Mouse (Mus musculus) CH12.LX (cell line): ENCODE results near the gene Tspan32. TPM values are rescaled to one million over a fixed set of nuclear protein-coding genes. Genes with fewer than 3 reads are reported as not detected.

ENCODE experiments used
- DNase-seq: peaks from one replicate; pipeline ENCODE4 v3.0.0-alpha.2; 2013; ENCODE audit errors: extremely low read depth
- H3K27ac ChIP-seq: 2 replicates; pipeline ENCODE4 v1.5.1; 2012; ENCODE audit warnings: low read depth, mild to moderate bottlenecking, control low read depth, moderate library complexity; ENCODE audit not compliant: insufficient read depth
- H3K27me3 ChIP-seq: replicated peaks from 2 replicates; pipeline ENCODE3; 2012; ENCODE audit warnings: inconsistent platforms
- H3K36me3 ChIP-seq, 2 experiments: replicated peaks in 1 of 2; 2 replicates each; pipeline versions ENCODE3 to v1.6.1; 2012; ENCODE audit warnings: inconsistent platforms in 1 of 2, low read length in 1 of 2, mild to moderate bottlenecking in 1 of 2, mixed read lengths in 1 of 2, moderate library complexity in 1 of 2; ENCODE audit not compliant: control insufficient read depth in 1 of 2, insufficient read depth in 1 of 2
- H3K4me1 ChIP-seq, 2 experiments: 2 replicates each; pipeline ENCODE4 v1.6.1; 2012; ENCODE audit warnings: inconsistent platforms in 1 of 2, moderate library complexity in 1 of 2; ENCODE audit not compliant: insufficient read depth in 2 of 2, control insufficient read depth in 1 of 2
- H3K4me2 ChIP-seq: 2 replicates; pipeline ENCODE4 v1.6.1; 2012; ENCODE audit warnings: low read depth, mild to moderate bottlenecking, control low read depth; ENCODE audit not compliant: poor library complexity, insufficient read depth, severe bottlenecking
- H3K4me3 ChIP-seq, 3 experiments: fragments of 150-350 bp in 1 of 3; sonication (generic) in 1 of 3; replicated peaks in 1 of 3; 2 replicates each; pipeline versions ENCODE3 to v1.5.1; 2011 to 2012; ENCODE audit warnings: low read depth in 2 of 3, low read length in 2 of 3, mild to moderate bottlenecking in 2 of 3, moderate library complexity in 2 of 3, control low read depth in 1 of 3, improper control_type of control experiment in 1 of 3, inconsistent platforms in 1 of 3, mixed read lengths in 1 of 3; ENCODE audit not compliant: poor library complexity in 1 of 3
- H3K79me2 ChIP-seq: replicated peaks from 2 replicates; pipeline ENCODE4 v1.6.1; 2012; ENCODE audit warnings: mild to moderate bottlenecking, moderate library complexity; ENCODE audit not compliant: control insufficient read depth, poor library complexity, insufficient read depth, severe bottlenecking; ENCODE audit errors: extremely low read depth
- H3K9ac ChIP-seq: 2 replicates; pipeline ENCODE4 v1.6.1; 2012; ENCODE audit warnings: low read depth, mild to moderate bottlenecking, control low read depth, moderate library complexity; ENCODE audit not compliant: insufficient read depth
- H3K9me3 ChIP-seq: replicated peaks from 2 replicates; pipeline ENCODE3; 2012; ENCODE audit warnings: low read length, inconsistent platforms, mixed read lengths
- CTCF ChIP-seq, 2 experiments: IDR thresholded peaks in 1 of 2; conservative IDR thresholded peaks in 1 of 2; 2 replicates each; pipeline ENCODE4 v1.5.1; 2011 to 2012; ENCODE audit warnings: low read depth in 2 of 2, low read length in 2 of 2, improper control_type of control experiment in 1 of 2, inconsistent platforms in 1 of 2, mild to moderate bottlenecking in 1 of 2, moderate library complexity in 1 of 2
- E2F4 ChIP-seq: IDR thresholded peaks from 2 replicates; pipeline ENCODE4 v1.6.1; 2011; ENCODE audit warnings: low read depth, low read length, improper control_type of control experiment; ENCODE audit not compliant: insufficient replicate concordance
- EP300 ChIP-seq: IDR thresholded peaks from 2 replicates; pipeline ENCODE4 v1.6.1; 2011; ENCODE audit warnings: low read length, improper control_type of control experiment
- GABPA ChIP-seq: IDR thresholded peaks from 2 replicates; pipeline ENCODE4 v1.6.1; 2012; ENCODE audit warnings: low read depth, low read length, improper control_type of control experiment, inconsistent platforms; ENCODE audit not compliant: insufficient replicate concordance
- HCFC1 ChIP-seq: IDR thresholded peaks from 2 replicates; pipeline ENCODE4 v1.6.1; 2012; ENCODE audit warnings: low read depth, mild to moderate bottlenecking, inconsistent platforms, low read length, improper control_type of control experiment
- IRF4 ChIP-seq: IDR thresholded peaks from 2 replicates; pipeline ENCODE4 v1.6.1; 2014; ENCODE audit warnings: low read depth, mild to moderate bottlenecking, inconsistent platforms, low read length, improper control_type of control experiment
- KAT2A ChIP-seq: IDR thresholded peaks from 2 replicates; pipeline ENCODE4 v1.6.1; 2012; ENCODE audit warnings: low read length, improper control_type of control experiment, inconsistent platforms; ENCODE audit not compliant: insufficient replicate concordance
- MEF2A ChIP-seq: IDR thresholded peaks from 2 replicates; pipeline ENCODE4 v1.6.1; 2014; ENCODE audit warnings: low read depth, mild to moderate bottlenecking, inconsistent platforms, low read length, improper control_type of control experiment, borderline replicate concordance
- MYC ChIP-seq: IDR thresholded peaks from 2 replicates; pipeline ENCODE4 v1.6.1; 2011; ENCODE audit warnings: low read depth, mild to moderate bottlenecking, improper control_type of control experiment, low read length
- NELFE ChIP-seq: IDR thresholded peaks from 2 replicates; pipeline ENCODE4 v1.6.1; 2011; ENCODE audit warnings: low read depth, low read length, improper control_type of control experiment
- POLR2AphosphoS2 ChIP-seq: IDR thresholded peaks from 2 replicates; pipeline ENCODE4 v1.6.1; 2011; ENCODE audit warnings: low read depth, low read length, improper control_type of control experiment
- RAD21 ChIP-seq: IDR thresholded peaks from 2 replicates; pipeline ENCODE4 v1.6.1; 2011; ENCODE audit warnings: low read depth, mild to moderate bottlenecking, low read length, improper control_type of control experiment, moderate library complexity
- RCOR1 ChIP-seq: conservative IDR thresholded peaks from 2 replicates; pipeline ENCODE4 v1.6.1; 2012; ENCODE audit warnings: low read depth, mild to moderate bottlenecking, inconsistent platforms, low read length, improper control_type of control experiment
- SMC3 ChIP-seq: IDR thresholded peaks from 2 replicates; pipeline ENCODE4 v1.6.1; 2011; ENCODE audit warnings: low read depth, low read length, improper control_type of control experiment
- USF2 ChIP-seq: conservative IDR thresholded peaks from 2 replicates; pipeline ENCODE4 v1.6.1; 2011; ENCODE audit warnings: low read depth, low read length, improper control_type of control experiment
- ZMIZ1 ChIP-seq: IDR thresholded peaks from 2 replicates; pipeline ENCODE4 v1.6.1; 2012; ENCODE audit warnings: low read depth, mild to moderate bottlenecking, inconsistent platforms, low read length, improper control_type of control experiment
- dilution Hi-C: fragments of 300-500 bp; cut with MboI; formaldehyde crosslinking; loops from 2 replicates; pipeline ENCODE4 v1.14.3; 2020; ENCODE audit warnings: low sequenced_read_pairs; ENCODE audit not compliant: extremely low pct_unique_long_range_greater_than_20kb, extremely low pct_ligation_motif_present
- in situ Hi-C: fragments of 300-500 bp; cut with MboI; formaldehyde crosslinking; loops from 3 replicates; pipeline ENCODE4 v1.14.3; 2019; ENCODE audit warnings: low sequenced_read_pairs, low pct_ligation_motif_present, low pct_unique_long_range_greater_than_20kb, mixed read lengths
- polyA plus RNA-seq: library from polyadenylated mRNA; unstranded; fragments of >175 nt; gene quantifications from 2 replicates; pipeline ENCODE4 v1.2.1, GENCODE M21; 2012; ENCODE audit warnings: low read depth; ENCODE audit not compliant: insufficient read length
- total RNA-seq, 2 experiments: library from RNA; depleted of rRNA; stranded (reverse); fragments of 300-350 nt in 1 of 2; fragments of >200 nt in 1 of 2; gene quantifications; 2 replicates each; pipeline ENCODE4 v1.2.3; 2012 to 2014

Tspan32 gene
- total and polyA plus RNA-seq, 3 experiments, result 28.2 to 34.5 (median 28.6) TPM

- H3K4me3 ChIP-seq, result no peak overlapping the region
- TF ChIP-seq SMC3 (no peak), MEF2A (no peak), RCOR1 (no peak)
- TF ChIP-seq, all 38 proteins: peak for 0
- Histone ChIP-seq H3K4me1 (peaks cover 16 to 48% of the 10 kb centered on the region in 2 experiments), H3K9ac (no peak overlapping the region), H3K36me3 (peaks cover 0 to 40% of the 10 kb centered on the region in 2 experiments), H3K9me3 (no peaks in the 10 kb centered on the region), H3K4me2 (no peak overlapping the region), H3K27me3 (no peaks in the 10 kb centered on the region), H3K27ac (no peak overlapping the region), H3K79me2 (peaks cover 11% of the 10 kb centered on the region)
- no peak for DNase-seq
- in situ Hi-C loops (loop anchor here (25.0 kb wide), 1 partner anchor 549 kb away; the partner anchor contains the start of gene Lsp1), dilution Hi-C loops (no loop called here)
Measured at GRCm38 (mm10) chr7:143011226-143011625, 6.4 kb downstream of the Tspan32 start.

- H3K36me3 ChIP-seq, result peaks cover 0 to 47% of the 10 kb centered on the region in 2 experiments
- no peaks in the 10 kb centered on the region for H3K79me2 ChIP-seq
- H3K27me3 ChIP-seq, result no peaks in the 10 kb centered on the region
- no peak for TF ChIP-seq HCFC1
- no peak for TF ChIP-seq POLR2AphosphoS2
- TF ChIP-seq EP300, result no peak
- no peak for TF ChIP-seq MYC
- TF ChIP-seq KAT2A, result no peak
- no peak for TF ChIP-seq E2F4
- TF ChIP-seq RAD21, result no peak
- no peak for TF ChIP-seq CTCF (conservative IDR thresholded peaks at IDR 0.05 in 1 of 2, IDR thresholded peaks at IDR 0.05 in 1 of 2; ENCODE audit: low read depth in 2 of 2, low read length in 2 of 2)
- TF ChIP-seq RCOR1, result no peak
- TF ChIP-seq USF2, result no peak
- no peak for TF ChIP-seq NELFE
- TF ChIP-seq GABPA, result no peak
- TF ChIP-seq ZMIZ1, result no peak
- no peak for TF ChIP-seq IRF4
- TF ChIP-seq, all 38 proteins: peak for 0
- no peak overlapping the region for H3K9ac ChIP-seq
- in situ Hi-C loops (loop anchor here (25.0 kb wide), 1 partner anchor 550 kb away; the partner anchor contains the start of gene Lsp1), dilution Hi-C loops (no loop called here)
- DNase-seq, result no peak
- H3K4me2 ChIP-seq, result no peak overlapping the region
- no peak overlapping the region for H3K4me3 ChIP-seq
- peaks cover 23 to 58% of the 10 kb centered on the region in 2 experiments for H3K4me1 ChIP-seq
- no peaks in the 10 kb centered on the region for H3K9me3 ChIP-seq
- H3K27ac ChIP-seq, result no peak overlapping the region
Measured at GRCm38 (mm10) chr7:143012230-143012875, 7.5 kb downstream of the Tspan32 start.
